Mouse (Mus musculus): ENCODE measurements around the gene Plcl1.
A peak's percentile ranks its signal among the peaks of the same experiment; 100 is the strongest.

Gene Plcl1

DNA sequence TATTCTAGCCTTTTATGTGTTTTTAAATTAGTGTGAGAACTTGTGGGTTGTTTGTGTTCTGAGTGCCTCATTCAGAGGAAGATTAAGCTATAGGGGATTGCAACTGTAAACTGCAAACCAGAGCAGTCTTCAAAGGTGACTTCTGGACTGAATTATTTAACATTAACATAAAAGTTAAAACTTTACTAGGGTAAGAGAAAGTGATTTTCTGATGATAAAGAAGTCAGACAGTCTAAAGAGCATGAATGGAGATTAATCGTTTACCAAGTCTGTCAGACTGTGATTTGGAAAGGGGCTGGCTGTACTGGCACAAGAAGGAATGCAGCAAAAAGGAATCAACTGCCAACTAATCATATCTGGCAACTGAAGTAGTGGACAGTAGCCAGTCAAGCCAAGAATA is 301.2 kb downstream of the Plcl1 start:
- no peak for DNase-seq

DNA sequence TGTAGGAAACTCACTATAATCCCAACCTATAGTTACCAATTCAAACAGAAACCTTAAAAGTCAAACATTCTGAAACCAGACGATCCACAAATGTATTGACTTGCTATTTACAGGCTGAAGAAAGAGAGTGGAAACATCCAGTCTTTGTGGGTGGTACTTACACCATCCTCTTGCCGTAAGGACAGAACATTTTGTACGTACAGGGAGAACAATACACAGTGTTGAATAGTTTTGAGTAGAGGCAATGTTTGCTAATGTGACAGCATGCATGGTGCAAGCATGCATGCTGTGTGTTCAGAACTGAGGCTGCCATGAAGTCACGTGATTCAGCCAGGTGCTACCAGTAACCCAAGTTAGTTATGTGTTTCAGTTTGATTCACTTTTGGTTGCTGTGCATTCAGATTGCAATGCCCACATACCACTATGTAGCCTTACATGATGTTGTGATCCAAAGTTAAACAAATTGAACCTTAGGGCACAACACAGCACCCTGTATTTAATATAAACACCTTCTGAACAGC is 311.6 kb downstream of the Plcl1 start:
- no peak for DNase-seq

GRCm38 (mm10) chr1:55725428-55725827 is 319.7 kb downstream of the Plcl1 start:
- DNase-seq: no peak

DNA sequence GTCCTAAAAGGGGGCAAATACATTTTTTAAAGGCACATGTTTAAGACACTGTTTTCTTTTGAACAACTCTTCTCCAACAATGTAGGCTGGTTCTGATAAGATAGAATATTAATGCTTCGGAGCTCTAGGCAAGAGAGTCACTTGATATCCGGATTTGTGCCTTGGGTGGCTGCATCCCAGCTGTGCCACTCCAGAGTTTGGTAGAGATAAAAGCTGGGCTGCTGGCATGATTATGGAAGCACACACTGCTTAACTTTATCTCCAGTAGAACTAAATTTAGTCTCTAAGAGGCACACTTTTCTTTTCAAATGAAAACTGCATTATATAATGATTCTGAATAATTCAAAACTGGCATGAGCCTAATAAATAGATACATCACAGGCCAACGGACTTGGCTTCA is 323.6 kb downstream of the Plcl1 start:
- DNase-seq: no peak

GRCm38 (mm10) chr1:55732951-55733350 is 327.2 kb downstream of the Plcl1 start:
- no peak for DNase-seq

GRCm38 (mm10) chr1:55736054-55736740 is 330.5 kb downstream of the Plcl1 start:
- DNase-seq: peak; percentile 77 to 78

GRCm38 (mm10) chr1:55736762-55737288 is 331.1 kb downstream of the Plcl1 start:
- no peak for DNase-seq

GRCm38 (mm10) chr1:55738746-55739365 is 333.1 kb downstream of the Plcl1 start:
- DNase-seq: no peak

- DNase-seq: peak; percentile 32 to 41
Observed at GRCm38 (mm10) chr1:55741885-55742284, 336.2 kb downstream of the Plcl1 start.

- no peak for DNase-seq
Observed at GRCm38 (mm10) chr1:55748516-55748915, 342.8 kb downstream of the Plcl1 start.

DNA sequence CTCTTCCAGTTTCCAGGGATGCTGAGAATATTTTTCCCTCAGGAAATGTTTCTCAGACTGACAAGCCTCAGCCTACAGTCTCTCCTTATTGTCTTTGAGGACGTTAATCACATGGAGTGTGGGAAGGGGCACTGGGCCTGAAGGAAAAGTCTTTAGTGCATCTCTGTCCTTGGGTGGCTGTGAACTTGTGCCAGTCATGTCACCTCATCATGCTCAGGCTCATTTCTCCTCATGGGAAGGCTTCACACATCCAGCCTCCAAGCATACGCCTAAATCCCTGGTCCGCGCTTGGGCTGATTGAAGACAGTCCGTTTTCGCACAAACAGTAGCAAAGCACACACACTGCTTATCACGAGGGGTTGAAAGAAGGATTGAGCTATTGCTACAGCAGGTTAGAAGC is 344.0 kb downstream of the Plcl1 start:
- DNase-seq: no peak

DNA sequence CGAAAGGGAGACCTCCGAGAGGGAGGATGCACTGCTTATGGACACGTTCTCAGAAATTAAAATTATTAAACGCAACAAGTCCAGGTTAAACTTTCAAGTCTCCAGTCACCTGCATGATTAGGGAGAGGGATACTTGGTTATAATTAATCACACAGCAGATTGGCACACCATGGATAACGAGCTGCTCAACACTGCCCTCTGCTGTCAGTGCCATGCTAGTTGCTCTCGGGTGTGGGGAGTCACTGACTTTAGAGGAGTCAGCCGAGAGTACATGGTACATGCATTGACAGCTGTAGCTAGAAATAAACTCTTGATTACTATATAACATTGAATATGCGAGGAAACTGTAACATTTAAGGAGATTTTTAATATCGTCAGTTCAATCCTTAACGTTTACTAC is 350.0 kb downstream of the Plcl1 start:
- peak; percentile 60 to 64 for DNase-seq

GRCm38 (mm10) chr1:55762284-55762683 is 356.6 kb downstream of the Plcl1 start:
- DNase-seq: no peak

DNA sequence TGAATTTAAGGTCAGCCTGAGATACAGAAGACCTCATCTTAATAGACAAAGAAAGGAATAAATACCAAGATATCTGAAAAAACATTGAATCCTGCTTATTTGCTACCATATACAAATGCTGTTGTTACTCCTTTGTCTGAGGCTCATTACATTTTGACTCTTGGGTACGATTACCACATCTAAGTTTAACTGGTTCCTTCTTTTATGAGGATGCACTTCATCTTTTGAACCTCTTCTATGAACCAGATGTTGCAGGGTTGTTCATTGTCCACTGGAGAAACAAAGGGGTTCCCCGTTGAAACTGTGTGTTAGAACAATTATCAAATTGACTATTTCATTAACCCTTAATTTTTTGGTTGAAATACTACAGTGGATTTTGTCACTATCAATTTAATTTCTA is 357.4 kb downstream of the Plcl1 start:
- no peak for DNase-seq

- no peak for DNase-seq
Observed at GRCm38 (mm10) chr1:55766743-55767142, 361.0 kb downstream of the Plcl1 start.

- no peak for DNase-seq
Observed at GRCm38 (mm10) chr1:55770072-55770785, 364.5 kb downstream of the Plcl1 start.

- no peak for DNase-seq
Observed at GRCm38 (mm10) chr1:55792817-55793216, 387.1 kb downstream of the Plcl1 start.
